Mouse (Mus musculus) heart, embryonic 16.5 days (tissue): ENCODE data around the gene Slc23a3. TPM values are rescaled to one million over a fixed set of nuclear protein-coding genes. Genes with fewer than 3 reads are reported as not detected.

Experiments
- ATAC-seq: fragments of 200-750 bp; cut with Nextera tagmentation; replicated peaks from 2 replicates; pipeline ENCODE4 v1.8.0; 2017; ENCODE audit warnings: moderate number of reproducible peaks; ENCODE audit not compliant: insufficient read depth, low FRiP score; ENCODE audit errors: extremely low read depth
- H3K27ac ChIP-seq: fragments of 300-500 bp; sonication (generic); 2 replicates; pipeline ENCODE4 v1.5.1; 2014; ENCODE audit warnings: mild to moderate bottlenecking, low read length, control low read depth, moderate library complexity
- H3K27me3 ChIP-seq: fragments of 300-500 bp; sonication (generic); 2 replicates; pipeline ENCODE4 v1.6.1; 2014; ENCODE audit warnings: low read length, mixed read lengths; ENCODE audit not compliant: control insufficient read depth, insufficient read depth
- H3K36me3 ChIP-seq: fragments of 300-500 bp; sonication (generic); 2 replicates; pipeline ENCODE4 v1.6.1; 2014; ENCODE audit not compliant: control insufficient read depth, insufficient read depth
- H3K4me1 ChIP-seq: fragments of 300-500 bp; sonication (generic); 2 replicates; pipeline ENCODE4 v1.6.1; 2014; ENCODE audit warnings: low read length, mixed read lengths; ENCODE audit not compliant: control insufficient read depth, insufficient read depth
- H3K4me2 ChIP-seq: fragments of 300-500 bp; sonication (generic); 2 replicates; pipeline ENCODE4 v1.6.1; 2014; ENCODE audit warnings: low read depth, mild to moderate bottlenecking, control low read depth, low read length
- H3K4me3 ChIP-seq: fragments of 300-500 bp; sonication (generic); 2 replicates; pipeline ENCODE4 v1.5.1; 2014; ENCODE audit warnings: mild to moderate bottlenecking, control low read depth, low read length
- H3K9ac ChIP-seq: fragments of 300-500 bp; sonication (generic); 2 replicates; pipeline ENCODE4 v1.6.1; 2014; ENCODE audit warnings: low read length, control low read depth
- H3K9me3 ChIP-seq: fragments of 300-500 bp; sonication (generic); replicated peaks from 2 replicates; pipeline ENCODE4 v1.6.1; 2016; ENCODE audit warnings: low read length; ENCODE audit not compliant: control insufficient read depth
- WGBS: fragments of 180-500 bp; shearing (Covaris S2); extraction: QIAGEN DNeasy Blood & Tissue Kit; methylation state at CpG from one replicate; pipeline ENCODE4 v1.1.7; 2014; 5-methylcytosine and 5-hydroxymethylcytosine counted together
- polyA plus RNA-seq: library from polyadenylated mRNA; unstranded; fragments of >200 nt; fragmentation: Nextera tagmentation; extraction: Ambion mirVana; gene quantifications from 2 replicates; pipeline ENCODE4 v1.2.1, GENCODE M21; 2015

The Slc23a3 gene
- polyA plus RNA-seq, 1 experiment from 2014 or later = 1.1 TPM

DNA sequence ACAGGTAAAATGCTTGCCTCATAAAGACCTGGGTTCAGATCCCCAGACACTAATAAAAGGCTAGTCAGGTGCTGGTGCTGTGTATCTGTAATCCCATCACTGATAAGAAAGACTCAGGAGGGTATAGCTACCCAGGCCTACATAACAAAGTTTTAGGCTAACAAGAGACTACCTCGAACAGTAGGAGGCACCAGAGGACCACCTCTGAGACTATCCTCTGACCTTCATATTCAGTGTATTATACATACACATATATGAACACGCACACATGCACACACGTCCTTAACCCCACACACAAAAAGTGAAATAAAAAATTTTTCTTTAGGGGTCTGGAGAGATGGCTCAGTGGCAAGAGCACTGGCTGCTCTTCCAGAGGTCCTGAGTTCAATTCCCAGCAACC, 11.5 kb downstream of the Slc23a3 start:
- Histone ChIP-seq H3K4me3 (no peak overlapping the region), H3K4me2 (no peak overlapping the region), H3K9me3 (no peaks in the 10 kb centered on the region), H3K27me3 (no peaks in the 10 kb centered on the region), H3K9ac (no peak overlapping the region), H3K36me3 (no peaks in the 10 kb centered on the region), H3K27ac (no peak overlapping the region), H3K4me1 (peaks cover 3% of the 10 kb centered on the region; the same call in 1 of the 2 replicates)
- no peak for ATAC-seq
- WGBS = 77% methylated on average over 3 of the region's 3 CpGs

Other genes with a start within 250 kb of the Slc23a3 start
- 0.39 and 0.66 TPM in 2 replicates for gene Fev, start 248.5 kb downstream of the Slc23a3 start, polyA plus RNA-seq
- gene Cryba2, start 240.7 kb downstream of the Slc23a3 start, polyA plus RNA-seq = not detected in 2 replicates
- gene Cfap65, start 198.3 kb downstream of the Slc23a3 start, polyA plus RNA-seq = 0.18 and 0.36 TPM in 2 replicates
- gene Ihh, start 182.2 kb downstream of the Slc23a3 start, polyA plus RNA-seq = 0.14 and 0.17 TPM in 2 replicates
- gene Nhej1, start 8.7 kb downstream of the Slc23a3 start, polyA plus RNA-seq = 7.5 and 8.8 TPM in 2 replicates
- 39.2 and 40.9 TPM in 2 replicates for gene Cnppd1, start 8.8 kb upstream of the Slc23a3 start, polyA plus RNA-seq
- gene Retreg2, start 8.9 kb upstream of the Slc23a3 start, polyA plus RNA-seq = 33.9 TPM in 2 replicates
- gene Zfand2b, start 34.8 kb upstream of the Slc23a3 start, polyA plus RNA-seq = 30.4 and 31.7 TPM in 2 replicates
- 15.2 and 16.1 TPM in 2 replicates for gene Abcb6, start 46.5 kb upstream of the Slc23a3 start, polyA plus RNA-seq
- gene Ankzf1, start 58.3 kb upstream of the Slc23a3 start, polyA plus RNA-seq = 22.8 and 32.0 TPM in 2 replicates
- 31.7 and 34.9 TPM in 2 replicates for gene Atg9a, start 58.3 kb upstream of the Slc23a3 start, polyA plus RNA-seq
- 7.7 and 8.8 TPM in 2 replicates for gene Glb1l, start 76.9 kb upstream of the Slc23a3 start, polyA plus RNA-seq
- gene Stk16, start 76.9 kb upstream of the Slc23a3 start, polyA plus RNA-seq = 96.5 and 102 TPM in 2 replicates
- gene Tuba4a, start 86.0 kb upstream of the Slc23a3 start, polyA plus RNA-seq = 63.3 and 81.2 TPM in 2 replicates
- gene A630095N17Rik, start 98.2 kb upstream of the Slc23a3 start, polyA plus RNA-seq = 0.24 TPM in 1 of 2 replicates, not detected in the other
- 45.6 and 46.0 TPM in 2 replicates for gene Dnajb2, start 102.5 kb upstream of the Slc23a3 start, polyA plus RNA-seq
- 0.44 and 0.62 TPM in 2 replicates for gene Ptprn, start 130.6 kb upstream of the Slc23a3 start, polyA plus RNA-seq
- gene Resp18, start 144.5 kb upstream of the Slc23a3 start, polyA plus RNA-seq = 0.76 TPM in 1 of 2 replicates, not detected in the other
- 129 and 131 TPM in 2 replicates for gene Dnpep, start 184.1 kb upstream of the Slc23a3 start, polyA plus RNA-seq
- 469 and 480 TPM in 2 replicates for gene Des, start 226.4 kb upstream of the Slc23a3 start, polyA plus RNA-seq
- gene Speg, start 241.4 kb upstream of the Slc23a3 start, polyA plus RNA-seq = 41.1 and 46.4 TPM in 2 replicates